Mouse (Mus musculus) megakaryocyte-erythroid progenitor cell, adult 5-6 weeks (primary cell): ENCODE measurements around the gene Meox2. TPM values are rescaled to one million over a fixed set of nuclear protein-coding genes. Genes with fewer than 3 reads are reported as not detected.

ENCODE experiments used
- total RNA-seq, 2 experiments: library from RNA; stranded (forward) in 1 of 2; stranded (reverse) in 1 of 2; fragments of 200-1000, 215-1000 nt in 1 of 2; fragments of >200 nt in 1 of 2; fragmentation: Nextera tagmentation in 1 of 2; gene quantifications; 2 replicates each; pipeline ENCODE4 v1.2.3; 2014 to 2017

Meox2 gene
- total RNA-seq, 2 experiments from 2014 or later, result not detected

Other genes starting within 250 kb of the Meox2 start
- 0.54 and 1.5 TPM in 2 replicates for gene Agmo, start 133.1 kb downstream of the Meox2 start, total RNA-seq (2014; fragmentation: Nextera tagmentation)
- not detected in 2 replicates for gene Agmo, start 133.1 kb downstream of the Meox2 start, total RNA-seq (2017)